Mouse (Mus musculus) C2C12 (cell line): ENCODE data around the gene Pcdh9.

ENCODE experiments used
- CEBPB ChIP-seq: IDR thresholded peaks from one replicate; pipeline ENCODE4 v1.6.1; 2011; ENCODE audit warnings: low read depth, mild to moderate bottlenecking, control low read depth, moderate library complexity
- CTCF ChIP-seq: IDR thresholded peaks from one replicate; pipeline ENCODE4 v1.5.1; 2011; ENCODE audit not compliant: control insufficient read depth, insufficient read depth, insufficient read length
- FOSL1 ChIP-seq: IDR thresholded peaks from one replicate; pipeline ENCODE4 v1.8.0; 2011; ENCODE audit warnings: mild to moderate bottlenecking, low read length; ENCODE audit not compliant: poor library complexity, insufficient read depth, severe bottlenecking
- MAX ChIP-seq: IDR thresholded peaks from one replicate; pipeline ENCODE4 v1.6.1; 2011; ENCODE audit warnings: mild to moderate bottlenecking, control low read depth
- MYOG ChIP-seq: IDR thresholded peaks from one replicate; pipeline ENCODE4 v1.6.1; 2011; ENCODE audit not compliant: control insufficient read depth, insufficient read length; ENCODE audit errors: extremely low read depth
- USF1 ChIP-seq: IDR thresholded peaks from one replicate; pipeline ENCODE4 v1.6.1; 2011; ENCODE audit warnings: low read depth, mild to moderate bottlenecking, control low read depth, moderate library complexity

DNA sequence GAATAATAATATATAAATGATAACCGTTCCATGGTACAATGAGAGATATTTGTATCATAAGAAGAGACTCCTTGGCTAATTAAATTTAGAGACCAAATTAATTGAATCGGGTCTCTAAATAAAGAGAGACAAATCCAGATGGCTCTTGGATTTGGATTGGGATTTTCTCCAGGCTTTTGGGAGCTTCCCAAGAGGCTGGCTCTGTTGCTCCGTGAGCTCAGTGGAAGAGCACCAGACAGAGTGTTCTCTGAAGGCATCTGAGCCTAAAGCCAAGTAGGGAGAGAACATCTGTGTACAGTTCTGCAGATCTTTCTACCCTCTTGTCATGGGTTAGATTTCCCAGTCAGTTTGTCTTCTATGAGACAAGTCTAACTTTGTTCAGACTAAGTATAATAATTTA, 95.9 kb downstream of the Pcdh9 start:
- TF ChIP-seq CTCF (no peak), CEBPB (no peak), MAX (no peak), USF1 (no peak), MYOG (no peak), FOSL1 (no peak)
